Mouse (Mus musculus): Measurements from ENCODE around the gene Trim37.

GRCm38 (mm10) chr11:87250132-87250531 lies 123.3 kb downstream of the Trim37 start:
- TF ChIP-seq POLR2A (IDR thresholded peaks at IDR 0.05; ENCODE audit: borderline replicate concordance, insufficient read depth, low read length) (no peak), CTCF (IDR thresholded peaks at IDR 0.05; ENCODE audit: borderline replicate concordance, insufficient read depth, low read depth, low read length) (no peak)

Measured in cerebellum, adult 2 months (tissue).